7 mouse cellular contexts compared by ENCODE assay signal in genomic region chr5:102481215-102482211, GRCm38 (mm10). TPM values are rescaled to one million over a fixed set of nuclear protein-coding genes. Genes with fewer than 3 reads are reported as not detected.
A peak's percentile ranks its signal among the peaks of the same experiment; 100 is the strongest.
DNase-seq lines count a peak whose midpoint lies in the region; ATAC-seq and TF ChIP-seq lines count a peak whose summit lies in the region.

Gene Arhgap24, plus strand, starts transcription at chr5:102481391.

- H3K9me3 ChIP-seq in intestine, postnatal 0 days (ENCODE audit: control insufficient read depth) = no peaks in the 10 kb centered on the region
- H3K9me3 ChIP-seq in midbrain, embryonic 16.5 days (replicated peaks; ENCODE audit: control insufficient read depth, low read length, poor library complexity, severe bottlenecking) = no peaks in the 10 kb centered on the region

- H3K4me1 ChIP-seq in intestine, postnatal 0 days (replicated peaks; ENCODE audit: control insufficient read depth, insufficient read depth, low read length) = no peaks in the 10 kb centered on the region
- peaks cover 13% of the 10 kb centered on the region for H3K4me1 ChIP-seq in midbrain, embryonic 16.5 days (ENCODE audit: control insufficient read depth, insufficient read depth, low read length)

- peak within 1 kb of the TSS; percentile 48 for H3K4me3 ChIP-seq in intestine, postnatal 0 days (ENCODE audit: low read depth, low read length)
- H3K4me3 ChIP-seq in midbrain, embryonic 16.5 days (ENCODE audit: low read depth, low read length) = peak within 1 kb of the TSS; percentile 48

- H3K36me3 ChIP-seq in intestine, postnatal 0 days (ENCODE audit: control insufficient read depth, insufficient read depth) = no peaks in the 10 kb centered on the region
- no peaks in the 10 kb centered on the region for H3K36me3 ChIP-seq in midbrain, embryonic 16.5 days (ENCODE audit: control insufficient read depth, insufficient read depth, low read length)

- DNase-seq in adipocyte (ENCODE audit: low spot score) (peak; percentile 90), liver (peak; percentile 64)
- peak; percentile 70 for DNase-seq in embryo, embryonic 9.5 days (ENCODE audit: extremely low spot score)
- peak; percentile 97 for DNase-seq in heart, adult 11 months
- DNase-seq in spleen, postnatal 14 days (ENCODE audit: low spot score in 2 of 2) = peak; percentile 47 to 58

- no peaks in the 10 kb centered on the region for H3K27me3 ChIP-seq in intestine, postnatal 0 days (replicated peaks; ENCODE audit: control insufficient read depth, insufficient read depth, low read length)
- H3K27me3 ChIP-seq in midbrain, embryonic 16.5 days (ENCODE audit: control insufficient read depth, insufficient read depth, low read depth, low read length) = no peaks in the 10 kb centered on the region

- no peak for TF ChIP-seq CTCF in intestine, postnatal 0 days (IDR thresholded peaks at IDR 0.05; ENCODE audit: low read depth)

- H3K9ac ChIP-seq in intestine, postnatal 0 days (ENCODE audit: low read depth, low read length) = peak within 1 kb of the TSS; percentile 50
- H3K9ac ChIP-seq in midbrain, embryonic 16.5 days (ENCODE audit: low read depth, low read length) = peak within 1 kb of the TSS; percentile 61

- WGBS in intestine, postnatal 0 days = 1% methylated on average over 44 of the region's 44 CpGs
- under 1% methylated on average over 44 of the region's 44 CpGs for WGBS in midbrain, embryonic 16.5 days

- peak; percentile 72 for ATAC-seq in intestine, postnatal 0 days
- peak; percentile 79 for ATAC-seq in midbrain, embryonic 16.5 days

- peak within 1 kb of the TSS; percentile 76 for H3K4me2 ChIP-seq in intestine, postnatal 0 days (replicated peaks; ENCODE audit: low read depth)
- peak within 1 kb of the TSS; percentile 90 for H3K4me2 ChIP-seq in midbrain, embryonic 16.5 days (ENCODE audit: low read length)

- peak within 1 kb of the TSS; percentile 64; the same call in 1 of the 2 replicates for H3K27ac ChIP-seq in intestine, postnatal 0 days (ENCODE audit: low read depth, low read length)
- peak within 1 kb of the TSS; percentile 53 for H3K27ac ChIP-seq in midbrain, embryonic 16.5 days (ENCODE audit: low read length)

RNA-seq across cellular contexts. Expression of gene Arhgap24, which starts in this region (rescaled TPM):
- 7.6 and 8.3 TPM in 2 replicates for polyA plus RNA-seq in intestine, postnatal 0 days (2015; fragmentation: Nextera tagmentation; extraction: Ambion mirVana)
- polyA plus RNA-seq in midbrain, embryonic 16.5 days (2015; fragmentation: Nextera tagmentation; extraction: Ambion mirVana) = 12.0 and 13.3 TPM in 2 replicates

Comparison
In these comparisons a context has a peak if more than half of its experiments do, and no peak if none do; other contexts are left out.
1. Peak in every context shown above with its lines: DNase-seq, ATAC-seq, H3K4me3 ChIP-seq and H3K27ac ChIP-seq.